Mouse (Mus musculus) thymus, adult 2 months (tissue): ENCODE data around the gene Anp32b. TPM values are rescaled to one million over a fixed set of nuclear protein-coding genes. Genes with fewer than 3 reads are reported as not detected.
A peak's percentile ranks its signal among the peaks of the same experiment; 100 is the strongest.

ENCODE experiments used
- DNase-seq: peaks from one replicate; pipeline ENCODE4 v3.0.0; 2021
- H3K27ac ChIP-seq: fragments of 200-500 bp; 2 replicates; pipeline ENCODE4 v1.5.1; 2012; ENCODE audit warnings: low read length, control low read depth; ENCODE audit not compliant: control insufficient read depth, insufficient read depth
- H3K27me3 ChIP-seq: fragments of 200-500 bp; 2 replicates; pipeline ENCODE4 v1.6.1; 2012; ENCODE audit warnings: mild to moderate bottlenecking, low read length, moderate library complexity, mixed read lengths; ENCODE audit not compliant: control insufficient read depth, insufficient read depth
- H3K36me3 ChIP-seq: fragments of 200-500 bp; 2 replicates; pipeline ENCODE4 v1.6.1; 2012; ENCODE audit warnings: mild to moderate bottlenecking, low read length, moderate library complexity; ENCODE audit not compliant: control insufficient read depth, insufficient read depth
- H3K4me1 ChIP-seq: fragments of 200-500 bp; replicated peaks from 2 replicates; pipeline ENCODE4 v1.6.1; 2012; ENCODE audit warnings: low read length; ENCODE audit not compliant: control insufficient read depth, insufficient read depth
- H3K4me3 ChIP-seq: fragments of 200-500 bp; 2 replicates; pipeline ENCODE4 v1.5.1; 2012; ENCODE audit warnings: mild to moderate bottlenecking, low read length, control low read depth, moderate library complexity; ENCODE audit not compliant: control insufficient read depth, insufficient read depth
- CTCF ChIP-seq: fragments of 200-500 bp; IDR thresholded peaks from 2 replicates; pipeline ENCODE4 v1.5.1; 2012; ENCODE audit warnings: mild to moderate bottlenecking, control low read depth, low read length, moderate library complexity, borderline replicate concordance; ENCODE audit not compliant: control insufficient read depth, poor library complexity, insufficient read depth; ENCODE audit errors: extremely low read depth
- POLR2A ChIP-seq: fragments of 200-500 bp; IDR thresholded peaks from 2 replicates; pipeline ENCODE4 v1.6.1; 2012; ENCODE audit warnings: mild to moderate bottlenecking, low read length, control low read depth, moderate library complexity; ENCODE audit not compliant: control insufficient read depth, poor library complexity, insufficient read depth; ENCODE audit errors: extremely low read depth
- WGBS: fragments of 180-500 bp; shearing (Covaris S2); methylation state at CpG from one replicate; pipeline ENCODE4 v1.1.7; 2018; 5-methylcytosine and 5-hydroxymethylcytosine counted together
- polyA plus RNA-seq: library from polyadenylated mRNA; depleted of rRNA; stranded (reverse); fragments of >200 nt; gene quantifications from 2 replicates; pipeline ENCODE4 v1.2.3, GENCODE M21; 2012

The Anp32b gene
- polyA plus RNA-seq, 1 experiment = 52.6 TPM

DNA sequence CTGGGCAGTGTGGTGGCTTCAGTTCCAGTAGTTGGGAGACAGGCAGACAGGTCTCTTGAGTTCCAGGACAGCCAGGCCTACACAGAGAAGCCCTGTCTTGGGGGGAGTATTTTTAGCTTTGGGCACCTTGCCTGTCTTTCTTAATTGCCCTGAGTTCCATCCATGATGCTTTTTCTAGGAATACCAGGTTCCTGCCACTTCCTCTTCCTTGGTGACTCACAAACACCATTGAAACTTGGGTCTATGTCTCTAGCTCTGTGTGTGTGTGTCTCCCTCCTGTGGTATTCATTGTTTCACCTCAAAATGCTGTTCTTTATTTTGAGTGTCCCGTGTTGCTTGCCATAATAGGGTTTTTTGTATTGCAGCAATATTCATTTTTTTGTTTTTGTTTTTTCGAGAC lies 7.7 kb downstream of the Anp32b start:
- no peak for DNase-seq
- no peak for TF ChIP-seq POLR2A
- no peak for TF ChIP-seq CTCF
- Histone ChIP-seq H3K27me3 (no peaks in the 10 kb centered on the region), H3K4me3 (no peak overlapping the region), H3K27ac (no peak overlapping the region), H3K36me3 (peaks cover 31% of the 10 kb centered on the region), H3K4me1 (peaks cover 15% of the 10 kb centered on the region)
- WGBS = 79% methylated on average over 2 of the region's 2 CpGs

DNA sequence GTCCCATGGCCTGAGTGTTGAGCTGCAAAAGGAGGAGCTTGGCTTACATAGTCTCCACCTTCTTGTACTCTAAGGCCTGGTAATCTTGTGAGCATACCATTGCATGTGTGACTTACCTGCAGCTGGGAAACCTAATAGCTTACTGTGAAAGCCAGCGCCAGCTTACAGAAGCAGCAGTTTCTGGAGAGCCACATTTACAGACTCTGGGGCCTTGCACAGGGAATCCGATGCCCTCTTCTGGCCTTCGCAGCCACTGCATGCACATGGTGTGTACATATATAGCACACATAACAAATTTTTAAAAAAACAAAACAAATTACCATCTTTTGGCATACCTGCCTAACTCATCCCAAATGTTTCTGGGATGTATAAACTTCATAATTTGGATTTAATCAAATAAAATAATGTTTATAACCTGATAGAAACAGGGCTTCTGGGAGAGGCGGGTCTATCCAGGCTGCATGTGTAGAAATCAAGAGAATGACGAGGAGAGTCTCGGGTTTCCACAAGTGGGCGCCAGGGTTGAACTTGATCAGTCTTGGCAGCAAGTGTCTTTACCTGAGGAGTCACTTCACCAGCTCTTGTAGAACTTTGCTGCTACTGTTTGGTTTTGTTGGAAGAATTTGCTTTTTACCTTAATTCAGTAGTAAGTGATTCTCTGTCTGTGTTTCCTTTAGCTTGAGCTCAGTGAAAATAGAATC lies 12.6 kb downstream of the Anp32b start:
- 88% methylated on average over 7 of the region's 7 CpGs for WGBS
- Histone ChIP-seq H3K27me3 (no peaks in the 10 kb centered on the region), H3K36me3 (peaks cover 76% of the 10 kb centered on the region), H3K4me1 (no peaks in the 10 kb centered on the region), H3K4me3 (no peak overlapping the region), H3K27ac (no peak overlapping the region)
- DNase-seq = peak; percentile 68
- TF ChIP-seq CTCF (peak; percentile 72; the same call in 1 of the 2 replicates), POLR2A (no peak)

DNA sequence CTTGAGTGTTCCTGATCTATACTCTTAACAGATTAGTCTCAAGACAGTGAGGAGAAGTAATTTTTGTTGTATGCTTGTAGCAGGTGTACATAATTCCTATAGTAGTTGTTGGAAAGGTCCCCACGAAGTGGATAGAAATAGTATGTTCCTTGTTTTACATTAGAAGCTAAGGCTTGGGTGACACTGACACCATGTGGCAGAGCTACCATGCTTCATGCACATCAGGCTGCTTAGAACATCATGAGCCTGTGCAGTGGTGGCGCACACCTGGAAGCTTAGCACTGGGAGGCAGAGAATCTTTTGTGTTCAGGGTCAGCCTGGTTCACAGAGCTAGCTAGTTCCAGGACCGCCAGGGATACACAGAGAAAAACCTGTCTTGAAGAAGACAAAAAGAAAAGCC lies 15.0 kb downstream of the Anp32b start:
- no peak for TF ChIP-seq POLR2A
- TF ChIP-seq CTCF = no peak
- WGBS = 88% methylated on average over 3 of the region's 3 CpGs
- Histone ChIP-seq H3K36me3 (peaks cover 93% of the 10 kb centered on the region), H3K27ac (no peak overlapping the region), H3K27me3 (no peaks in the 10 kb centered on the region), H3K4me3 (no peak overlapping the region), H3K4me1 (no peaks in the 10 kb centered on the region)
- no peak for DNase-seq

DNA sequence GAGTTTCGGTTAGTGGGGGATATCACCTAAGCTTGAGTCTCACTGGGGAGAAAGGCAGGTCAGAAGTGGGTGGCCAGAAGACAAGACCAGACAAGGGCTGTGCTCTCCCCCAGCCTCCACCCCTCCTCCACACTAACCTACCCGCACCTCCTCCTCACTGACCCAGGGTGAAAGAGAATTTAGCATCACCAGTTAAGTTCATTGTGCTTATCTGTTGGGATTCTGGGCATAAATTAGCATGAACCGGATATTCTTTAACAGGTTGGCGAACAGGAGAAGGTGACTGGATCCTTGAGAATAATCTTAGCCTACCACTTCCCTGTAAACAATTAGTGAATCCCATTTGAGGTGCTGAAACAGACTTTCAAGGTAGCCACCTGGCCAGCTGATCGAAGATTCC lies 24.4 kb downstream of the Anp32b start:
- peaks cover 48% of the 10 kb centered on the region for H3K36me3 ChIP-seq
- no peak for TF ChIP-seq POLR2A
- TF ChIP-seq CTCF = no peak
- no peak for DNase-seq
- H3K4me1 ChIP-seq = peaks cover 6% of the 10 kb centered on the region
- 98% methylated on average over 5 of the region's 5 CpGs for WGBS
- no peak overlapping the region for H3K27ac ChIP-seq
- H3K27me3 ChIP-seq = no peaks in the 10 kb centered on the region
- no peak overlapping the region for H3K4me3 ChIP-seq

DNA sequence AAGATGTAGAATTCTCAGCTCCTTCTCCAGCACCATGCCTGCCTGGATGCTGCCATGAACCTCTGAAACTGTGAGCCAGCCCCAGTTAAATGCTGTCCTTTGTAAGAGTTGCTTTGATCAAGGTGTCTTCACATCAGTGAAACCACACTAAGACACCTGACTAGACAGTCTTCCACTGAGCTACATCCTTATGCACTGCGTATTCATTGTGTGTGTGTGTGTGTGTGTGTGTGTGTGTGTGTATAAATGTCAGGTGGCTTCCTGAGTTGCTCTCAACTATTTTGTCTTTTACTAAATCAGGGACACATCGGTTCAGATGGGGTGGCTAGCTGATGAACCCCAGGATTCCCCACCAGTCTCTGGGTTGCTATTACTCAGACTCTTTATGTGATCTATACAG lies 28.4 kb downstream of the Anp32b start:
- Histone ChIP-seq H3K27me3 (no peaks in the 10 kb centered on the region), H3K36me3 (peaks cover 10% of the 10 kb centered on the region), H3K4me1 (peaks cover 6% of the 10 kb centered on the region), H3K4me3 (no peak overlapping the region), H3K27ac (no peak overlapping the region)
- DNase-seq = no peak
- TF ChIP-seq CTCF (no peak), POLR2A (no peak)
- 40% methylated on average over 2 of the region's 2 CpGs for WGBS

DNA sequence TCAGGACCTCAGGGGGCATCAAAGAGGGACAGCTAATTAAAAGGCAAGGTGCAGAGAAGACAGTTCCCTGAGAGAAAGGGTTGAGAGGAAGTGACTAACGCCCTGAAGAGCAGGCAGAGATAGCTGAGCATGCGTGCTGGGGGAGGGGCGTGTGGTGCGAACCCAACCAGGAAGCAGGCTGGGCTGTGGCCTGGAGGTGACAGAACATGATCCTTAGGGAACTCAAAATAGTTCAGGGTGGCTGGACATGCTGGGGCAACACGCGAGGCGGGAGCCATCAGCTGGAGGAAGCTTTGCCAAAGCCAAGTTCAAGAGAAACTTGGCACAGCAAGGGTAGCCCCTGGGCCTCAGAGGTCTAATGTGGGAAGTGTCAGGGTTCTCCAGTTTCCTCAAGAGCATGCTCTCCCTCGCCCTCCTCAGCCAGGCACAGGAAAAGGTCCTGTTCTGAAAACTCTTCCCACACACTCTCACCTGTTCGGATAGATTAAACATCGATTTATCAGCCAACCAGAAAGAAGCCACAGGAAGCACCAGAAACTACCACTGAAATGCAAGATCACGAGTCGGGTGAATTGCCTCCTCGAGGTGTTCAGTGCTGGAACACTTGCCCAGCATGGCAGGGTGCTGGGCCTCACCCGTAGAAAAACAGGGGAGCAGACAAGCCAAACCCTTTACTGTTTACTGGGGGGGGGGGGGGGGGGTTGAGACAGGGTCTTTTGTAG lies 35.2 kb downstream of the Anp32b start:
- WGBS = 8% methylated on average over 14 of the region's 14 CpGs
- Histone ChIP-seq H3K4me1 (peaks cover 22% of the 10 kb centered on the region), H3K27ac (peak overlapping the region; percentile 84), H3K27me3 (no peaks in the 10 kb centered on the region), H3K4me3 (peak overlapping the region; percentile 25), H3K36me3 (no peaks in the 10 kb centered on the region)
- TF ChIP-seq POLR2A (peak; percentile 64), CTCF (no peak)
- DNase-seq = peak; percentile 92

DNA sequence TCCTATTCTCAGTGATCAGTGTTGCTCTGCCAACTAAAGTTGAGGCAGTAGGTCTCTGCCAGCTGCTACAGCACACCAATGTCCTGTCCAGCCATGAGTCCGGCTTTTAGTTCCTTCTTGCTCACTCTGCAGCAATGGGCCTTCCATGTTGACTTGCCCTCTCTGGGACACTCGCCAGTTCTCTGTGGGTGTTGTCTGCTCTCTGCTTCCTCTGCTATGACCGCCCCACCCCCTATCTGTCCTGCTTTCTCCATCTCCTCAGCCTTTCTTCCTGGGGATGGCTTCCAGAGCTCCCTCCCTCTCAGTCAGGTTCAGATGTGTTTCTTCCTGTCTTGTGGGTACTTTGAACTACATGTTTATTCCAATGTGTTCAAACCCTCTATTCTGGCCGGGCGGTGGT lies 36.6 kb downstream of the Anp32b start:
- Histone ChIP-seq H3K4me1 (peaks cover 22% of the 10 kb centered on the region), H3K4me3 (no peak overlapping the region), H3K27me3 (no peaks in the 10 kb centered on the region), H3K36me3 (no peaks in the 10 kb centered on the region), H3K27ac (no peak overlapping the region)
- WGBS = 82% methylated on average over 5 of the region's 5 CpGs
- TF ChIP-seq POLR2A = no peak
- no peak for TF ChIP-seq CTCF
- DNase-seq = peak; percentile 35
